Comparison of ENCODE assay signal across 8 mouse cellular contexts in genomic region chr12:21075731-21076130, GRCm38 (mm10).
DNase-seq lines count a peak whose midpoint lies in the region; TF ChIP-seq lines count a peak whose summit lies in the region.
"Not testable (repeated sequence)": the region's sequence is repeated elsewhere in the genome, so short reads cannot be mapped to it uniquely, and the experiment has no call there.

No protein-coding gene starts in this region.

- not testable (repeated sequence) for H3K9me3 ChIP-seq in midbrain, embryonic 10.5 days (replicated peaks)

- TF ChIP-seq CTCF in left cerebral cortex, adult 2 months (IDR thresholded peaks at IDR 0.05): peak; percentile 63
- 0 out of 2 replicates have a peak, but pooled peaks have one; percentile 7 for TF ChIP-seq CTCF in small intestine, adult 2 months (IDR thresholded peaks at IDR 0.05; ENCODE audit: extremely low read depth, insufficient read length, insufficient replicate concordance, low read depth, low read length)

- not testable (repeated sequence) for H3K27ac ChIP-seq in left cerebral cortex, adult 2 months; midbrain, embryonic 10.5 days (replicated peaks); small intestine, adult 2 months (ENCODE audit: insufficient read depth, low read depth, low read length)

- peak; percentile 70 to 93 for DNase-seq in adrenal gland, adult (ENCODE audit: inconsistent age in 2 of 2, low spot score in 1 of 2)
- DNase-seq in cerebellum, postnatal 36 days: peak; percentile 76 to 84
- peak; percentile 35 to 38 for DNase-seq in gastrocnemius, adult 8-10 months (ENCODE audit: low spot score in 2 of 2)
- DNase-seq in kidney, adult 11 months: peak; percentile 60
- DNase-seq in left cerebral cortex, adult 2 months (ENCODE audit: extremely low spot score in 1 of 2, low spot score in 2 of 2): peak; percentile 77 to 83
- DNase-seq in midbrain, embryonic 10.5 days (ENCODE audit: low spot score): peak; percentile 35
- peak; percentile 70 to 78 for DNase-seq in urinary bladder, postnatal 36 days (ENCODE audit: low spot score in 2 of 2)

- not testable (repeated sequence) for TF ChIP-seq POLR2A in small intestine, adult 2 months (IDR thresholded peaks at IDR 0.05; ENCODE audit: low read depth, low read length)

- H3K4me1 ChIP-seq in midbrain, embryonic 10.5 days; small intestine, adult 2 months (ENCODE audit: control insufficient read depth, insufficient read depth, insufficient read length, low read length): not testable (repeated sequence)

- H3K36me3 ChIP-seq in midbrain, embryonic 10.5 days; small intestine, adult 2 months (ENCODE audit: control insufficient read depth, insufficient read depth, low read length): not testable (repeated sequence)

- intact Hi-C loops in left cerebral cortex, adult 2 months (cut with DNase I): loop anchor here (5.0 kb wide), 1 partner anchor 187 kb away; no protein-coding TSS in a partner anchor

- H3K4me3 ChIP-seq in left cerebral cortex, adult 2 months; midbrain, embryonic 10.5 days; small intestine, adult 2 months (ENCODE audit: low read depth, low read length): not testable (repeated sequence)

- H3K27me3 ChIP-seq in midbrain, embryonic 10.5 days (ENCODE audit: low read depth, poor library complexity, severe bottlenecking); small intestine, adult 2 months (ENCODE audit: control insufficient read depth, insufficient read depth, low read length): not testable (repeated sequence)

- WGBS in midbrain, embryonic 10.5 days: 32% methylated on average over 4 of the region's 4 CpGs
- 19% methylated on average over 4 of the region's 4 CpGs for WGBS in small intestine, adult 2 months
